Mouse (Mus musculus): ENCODE results near the gene Xaf1. TPM values are rescaled to one million over a fixed set of nuclear protein-coding genes. Genes with fewer than 3 reads are reported as not detected.

Xaf1 gene
- polyA plus RNA-seq, 1 experiment from 2014 or later, result 1.9 TPM

- Histone ChIP-seq H3K4me3 (replicated peaks) (peak overlapping the region; percentile 44), H3K4me2 (peak overlapping the region; percentile 75), H3K4me1 (replicated peaks) (0 out of 2 replicates have a peak, but pooled peaks cover 3% of the 10 kb centered on the region), H3K9me3 (no peaks in the 10 kb centered on the region), H3K27ac (peak overlapping the region; percentile 66; the same call in 1 of the 2 replicates), H3K36me3 (no peaks in the 10 kb centered on the region), H3K9ac (replicated peaks) (peak overlapping the region; percentile 69), H3K27me3 (no peaks in the 10 kb centered on the region)
- peak; percentile 83 for ATAC-seq (ENCODE audit: insufficient number of reproducible peaks, insufficient read depth, low FRiP score, low TSS enrichment, low read depth)
- 9% methylated on average over 42 of the region's 42 CpGs for WGBS
These were observed 60.2 kb downstream of the Xaf1 start for GRCm38 (mm10) chr11:72361385-72362346.

GRCm38 (mm10) chr11:72362347-72362741, 60.9 kb downstream of the Xaf1 start, which contains the start of gene Tekt1:
Tekt1 (minus strand) TSS chr11:72362442.
- H3K9me3 ChIP-seq, result no peaks in the 10 kb centered on the region
- 0 out of 2 replicates have a peak, but pooled peaks cover 3% of the 10 kb centered on the region for H3K4me1 ChIP-seq (replicated peaks)
- ATAC-seq (ENCODE audit: insufficient number of reproducible peaks, insufficient read depth, low FRiP score, low TSS enrichment, low read depth), result no peak
- H3K9ac ChIP-seq (replicated peaks), result peak within 1 kb of the TSS; percentile 69
- H3K27ac ChIP-seq, result peak within 1 kb of the TSS; percentile 66; the same call in 1 of the 2 replicates
- H3K4me2 ChIP-seq, result peak within 1 kb of the TSS; percentile 75
- no peaks in the 10 kb centered on the region for H3K36me3 ChIP-seq
- peak within 1 kb of the TSS; percentile 44 for H3K4me3 ChIP-seq (replicated peaks)
- H3K27me3 ChIP-seq, result no peaks in the 10 kb centered on the region
- WGBS, result 38% methylated on average over 10 of the region's 10 CpGs

Other genes starting within 250 kb of the Xaf1 start
- 0.13 and 0.18 TPM in 2 replicates for gene Pitpnm3, start 165.9 kb upstream of the Xaf1 start, polyA plus RNA-seq (2016; fragmentation: Nextera tagmentation; extraction: Ambion mirVana)
- gene Gm43951, start 94.8 kb upstream of the Xaf1 start, polyA plus RNA-seq (2016; fragmentation: Nextera tagmentation; extraction: Ambion mirVana), result 0.81 and 1.1 TPM in 2 replicates
- gene 4933427D14Rik, start 94.2 kb upstream of the Xaf1 start, polyA plus RNA-seq (2016; fragmentation: Nextera tagmentation; extraction: Ambion mirVana), result 17.1 and 21.5 TPM in 2 replicates
- 200 and 201 TPM in 2 replicates for gene Txndc17, start 94.1 kb upstream of the Xaf1 start, polyA plus RNA-seq (2016; fragmentation: Nextera tagmentation; extraction: Ambion mirVana)
- gene Med31, start 86.0 kb upstream of the Xaf1 start, polyA plus RNA-seq (2016; fragmentation: Nextera tagmentation; extraction: Ambion mirVana), result 48.2 and 48.8 TPM in 2 replicates
- 0.27 TPM in 1 of 2 replicates, not detected in the other for gene Slc13a5, start 34.4 kb upstream of the Xaf1 start, polyA plus RNA-seq (2016; fragmentation: Nextera tagmentation; extraction: Ambion mirVana)
- gene Fbxo39, start 12.8 kb downstream of the Xaf1 start, polyA plus RNA-seq (2016; fragmentation: Nextera tagmentation; extraction: Ambion mirVana), result not detected in 2 replicates
- gene Tekt1, start 60.8 kb downstream of the Xaf1 start, polyA plus RNA-seq (2016; fragmentation: Nextera tagmentation; extraction: Ambion mirVana), result 4.7 and 6.0 TPM in 2 replicates
- 25.7 and 29.0 TPM in 2 replicates for gene Smtnl2, start 110.1 kb downstream of the Xaf1 start, polyA plus RNA-seq (2016; fragmentation: Nextera tagmentation; extraction: Ambion mirVana)
- gene Ggt6, start 133.9 kb downstream of the Xaf1 start, polyA plus RNA-seq (2016; fragmentation: Nextera tagmentation; extraction: Ambion mirVana), result 0.15 and 0.36 TPM in 2 replicates
- 173 and 176 TPM in 2 replicates for gene Mybbp1a, start 139.7 kb downstream of the Xaf1 start, polyA plus RNA-seq (2016; fragmentation: Nextera tagmentation; extraction: Ambion mirVana)
- 2.1 and 2.2 TPM in 2 replicates for gene Spns2, start 188.3 kb downstream of the Xaf1 start, polyA plus RNA-seq (2016; fragmentation: Nextera tagmentation; extraction: Ambion mirVana)
- gene Spns3, start 248.9 kb downstream of the Xaf1 start, polyA plus RNA-seq (2016; fragmentation: Nextera tagmentation; extraction: Ambion mirVana), result not detected in 2 replicates

Measured in limb, embryonic 12.5 days (tissue).